Mouse (Mus musculus) erythroblast, embryonic 14.5 days (primary cell): ENCODE results near the gene Hnrnph2.

Source experiments
- GATA1 ChIP-seq: IDR thresholded peaks from 2 replicates; pipeline ENCODE4 v1.6.1; 2012; ENCODE audit warnings: low read length, inconsistent platforms, mixed read lengths
- TAL1 ChIP-seq: IDR thresholded peaks from 3 replicates; pipeline ENCODE4 v1.6.1; 2012; ENCODE audit warnings: low read length, inconsistent platforms, mixed read lengths

DNA sequence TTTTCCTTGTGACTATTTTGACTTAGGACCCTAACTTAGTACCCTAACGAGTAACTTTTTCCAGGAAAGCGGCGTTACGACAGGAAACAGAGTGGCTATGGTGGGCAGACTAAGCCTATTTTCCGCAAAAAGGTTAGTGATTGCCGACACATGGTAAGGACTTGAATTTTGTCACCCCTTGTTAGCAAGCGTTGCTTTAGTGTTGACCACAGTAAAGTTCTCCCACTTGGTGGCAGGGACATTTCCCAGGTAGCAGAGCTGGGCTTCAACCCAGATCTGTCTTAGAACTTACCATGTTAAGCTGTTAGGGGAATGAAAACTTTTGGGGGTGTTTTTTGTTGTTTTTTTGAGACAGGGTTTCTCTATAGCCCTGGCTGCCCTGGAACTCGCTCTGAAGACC lies 14.5 kb upstream of the Hnrnph2 start:
- TF ChIP-seq TAL1 (no peak), GATA1 (no peak)
